Mouse (Mus musculus) hindbrain, embryonic 14.5 days (tissue): ENCODE results near the gene Sgf29. TPM values are rescaled to one million over a fixed set of nuclear protein-coding genes. Genes with fewer than 3 reads are reported as not detected.
A peak's percentile ranks its signal among the peaks of the same experiment; 100 is the strongest.

Source experiments
- ATAC-seq: fragments of 200-750 bp; cut with Nextera tagmentation; 2 replicates; pipeline ENCODE4 v1.8.0; 2017; ENCODE audit warnings: moderate number of reproducible peaks, mild to moderate bottlenecking, moderate TSS enrichment, moderate library complexity; ENCODE audit not compliant: low FRiP score
- DNase-seq: peaks from one replicate; pipeline ENCODE4 v3.0.0-alpha.2; 2015; ENCODE audit warnings: low spot score
- H3K27ac ChIP-seq: fragments of 300-500 bp; sonication (generic); 2 replicates; pipeline ENCODE4 v1.5.1; 2014; ENCODE audit warnings: mild to moderate bottlenecking, moderate library complexity
- H3K27me3 ChIP-seq: fragments of 300-500 bp; sonication (generic); 2 replicates; pipeline ENCODE4 v1.6.1; 2014; ENCODE audit warnings: mild to moderate bottlenecking, low read length, mixed read lengths; ENCODE audit not compliant: control insufficient read depth, insufficient read depth
- H3K36me3 ChIP-seq: fragments of 300-500 bp; sonication (generic); replicated peaks from 2 replicates; pipeline ENCODE4 v1.6.1; 2014; ENCODE audit not compliant: control insufficient read depth, insufficient read depth
- H3K4me1 ChIP-seq: fragments of 300-500 bp; sonication (generic); replicated peaks from 2 replicates; pipeline ENCODE4 v1.6.1; 2014; ENCODE audit warnings: antibody characterized with exemption, low read length, mixed read lengths; ENCODE audit not compliant: control insufficient read depth, insufficient read depth
- H3K4me2 ChIP-seq: fragments of 300-500 bp; sonication (generic); replicated peaks from 2 replicates; pipeline ENCODE4 v1.6.1; 2014; ENCODE audit warnings: mild to moderate bottlenecking, moderate library complexity
- H3K4me3 ChIP-seq: fragments of 300-500 bp; sonication (generic); replicated peaks from 2 replicates; pipeline ENCODE4 v1.5.1; 2014; ENCODE audit warnings: mild to moderate bottlenecking, low read length
- H3K9ac ChIP-seq: fragments of 300-500 bp; sonication (generic); 2 replicates; pipeline ENCODE4 v1.6.1; 2014
- H3K9me3 ChIP-seq: fragments of 300-500 bp; sonication (generic); 2 replicates; pipeline ENCODE4 v1.6.1; 2016; ENCODE audit warnings: low read length; ENCODE audit not compliant: control insufficient read depth
- WGBS: fragments of 180-500 bp; shearing (Covaris S2); extraction: QIAGEN DNeasy Blood & Tissue Kit; methylation state at CpG from one replicate; pipeline ENCODE4 v1.1.7; 2014; 5-methylcytosine and 5-hydroxymethylcytosine counted together
- polyA plus RNA-seq: library from polyadenylated mRNA; unstranded; fragments of >200 nt; fragmentation: Nextera tagmentation; extraction: Ambion mirVana; gene quantifications from 2 replicates; pipeline ENCODE4 v1.2.1, GENCODE M21; 2014

Gene Sgf29
- 58.0 and 61.1 TPM in 2 replicates for polyA plus RNA-seq

GRCm38 (mm10) chr7:126649231-126650051, at the start of gene Sgf29:
Gene Sgf29 (plus strand): TSS chr7:126649309.
- WGBS = 1% methylated on average over 57 of the region's 57 CpGs
- peak; percentile 94 for DNase-seq
- no peaks in the 10 kb centered on the region for H3K27me3 ChIP-seq
- no peaks in the 10 kb centered on the region for H3K36me3 ChIP-seq
- H3K27ac ChIP-seq = peak within 1 kb of the TSS; percentile 84
- peak; percentile 98 for ATAC-seq
- no peaks in the 10 kb centered on the region for H3K9me3 ChIP-seq
- peak within 1 kb of the TSS; percentile 65 for H3K4me2 ChIP-seq
- H3K4me3 ChIP-seq = peak within 1 kb of the TSS; percentile 39
- H3K4me1 ChIP-seq = peaks cover 5% of the 10 kb centered on the region; the same call in 1 of the 2 replicates
- H3K9ac ChIP-seq = peak within 1 kb of the TSS; percentile 51

GRCm38 (mm10) chr7:126601896-126602295, 47.2 kb upstream of the Sgf29 start:
- Histone ChIP-seq H3K36me3 (no peaks in the 10 kb centered on the region), H3K4me1 (no peaks in the 10 kb centered on the region), H3K27me3 (no peaks in the 10 kb centered on the region), H3K9ac (no peak overlapping the region), H3K9me3 (no peaks in the 10 kb centered on the region), H3K4me2 (no peak overlapping the region), H3K4me3 (no peak overlapping the region), H3K27ac (no peak overlapping the region)
- DNase-seq (no peak), ATAC-seq (no peak)
- 58% methylated on average over 5 of the region's 5 CpGs for WGBS

- Histone ChIP-seq H3K36me3 (no peaks in the 10 kb centered on the region), H3K9me3 (no peaks in the 10 kb centered on the region), H3K9ac (no peak overlapping the region), H3K4me3 (no peak overlapping the region), H3K4me1 (no peaks in the 10 kb centered on the region), H3K27me3 (no peaks in the 10 kb centered on the region), H3K27ac (no peak overlapping the region), H3K4me2 (no peak overlapping the region)
- DNase-seq (no peak), ATAC-seq (no peak)
- 88% methylated on average over 3 of the region's 3 CpGs for WGBS
Observed at GRCm38 (mm10) chr7:126602650-126603049, 46.5 kb upstream of the Sgf29 start.

GRCm38 (mm10) chr7:126606611-126607010, 42.5 kb upstream of the Sgf29 start:
- ATAC-seq (no peak), DNase-seq (no peak)
- no peak overlapping the region for H3K9ac ChIP-seq
- H3K27me3 ChIP-seq = no peaks in the 10 kb centered on the region
- H3K27ac ChIP-seq = no peak overlapping the region
- WGBS = 87% methylated on average over 5 of the region's 5 CpGs
- H3K9me3 ChIP-seq = no peaks in the 10 kb centered on the region
- no peaks in the 10 kb centered on the region for H3K4me1 ChIP-seq
- H3K36me3 ChIP-seq = no peaks in the 10 kb centered on the region
- H3K4me2 ChIP-seq = no peak overlapping the region
- H3K4me3 ChIP-seq = no peak overlapping the region

GRCm38 (mm10) chr7:126607064-126607463, 42.0 kb upstream of the Sgf29 start:
- Histone ChIP-seq H3K27me3 (no peaks in the 10 kb centered on the region), H3K27ac (no peak overlapping the region), H3K9ac (no peak overlapping the region), H3K9me3 (no peaks in the 10 kb centered on the region), H3K36me3 (no peaks in the 10 kb centered on the region), H3K4me1 (no peaks in the 10 kb centered on the region), H3K4me2 (no peak overlapping the region), H3K4me3 (no peak overlapping the region)
- DNase-seq = no peak
- ATAC-seq = no peak
- 80% methylated on average over 3 of the region's 3 CpGs for WGBS

- no peaks in the 10 kb centered on the region for H3K9me3 ChIP-seq
- H3K27me3 ChIP-seq = no peaks in the 10 kb centered on the region
- H3K4me1 ChIP-seq = no peaks in the 10 kb centered on the region
- H3K4me3 ChIP-seq = no peak overlapping the region
- DNase-seq (no peak), ATAC-seq (no peak)
- H3K36me3 ChIP-seq = no peaks in the 10 kb centered on the region
- H3K27ac ChIP-seq = no peak overlapping the region
- no peak overlapping the region for H3K9ac ChIP-seq
- 87% methylated on average over 5 of the region's 5 CpGs for WGBS
- H3K4me2 ChIP-seq = no peak overlapping the region
Observed at GRCm38 (mm10) chr7:126607796-126608195, 41.3 kb upstream of the Sgf29 start.

- Histone ChIP-seq H3K4me3 (no peak overlapping the region), H3K36me3 (no peaks in the 10 kb centered on the region), H3K27ac (no peak overlapping the region), H3K4me1 (no peaks in the 10 kb centered on the region), H3K27me3 (no peaks in the 10 kb centered on the region), H3K9ac (no peak overlapping the region), H3K9me3 (no peaks in the 10 kb centered on the region), H3K4me2 (no peak overlapping the region)
- no peak for ATAC-seq
- DNase-seq = no peak
- WGBS = 83% methylated on average over 3 of the region's 3 CpGs
Observed at GRCm38 (mm10) chr7:126612736-126613135, 36.4 kb upstream of the Sgf29 start.

- no peak for DNase-seq
- 75% methylated on average over 3 of the region's 3 CpGs for WGBS
Observed at GRCm38 (mm10) chr7:126616707-126617106, 32.4 kb upstream of the Sgf29 start.

GRCm38 (mm10) chr7:126619559-126620275, 29.4 kb upstream of the Sgf29 start:
- no peak overlapping the region for H3K9ac ChIP-seq
- H3K4me2 ChIP-seq = no peak overlapping the region
- WGBS = 85% methylated on average over 10 of the region's 10 CpGs
- H3K4me1 ChIP-seq = no peaks in the 10 kb centered on the region
- no peaks in the 10 kb centered on the region for H3K9me3 ChIP-seq
- DNase-seq (no peak), ATAC-seq (no peak)
- H3K36me3 ChIP-seq = no peaks in the 10 kb centered on the region
- no peak overlapping the region for H3K27ac ChIP-seq
- H3K27me3 ChIP-seq = no peaks in the 10 kb centered on the region
- H3K4me3 ChIP-seq = no peak overlapping the region

More at GRCm38 (mm10) chr7:126616707-126617106, 32.4 kb upstream of the Sgf29 start:
- no peak overlapping the region for H3K9ac ChIP-seq
- H3K9me3 ChIP-seq = no peaks in the 10 kb centered on the region
- H3K4me1 ChIP-seq = no peaks in the 10 kb centered on the region
- no peaks in the 10 kb centered on the region for H3K27me3 ChIP-seq
- no peak overlapping the region for H3K4me2 ChIP-seq
- ATAC-seq = no peak
- no peak overlapping the region for H3K27ac ChIP-seq
- H3K36me3 ChIP-seq = no peaks in the 10 kb centered on the region
- H3K4me3 ChIP-seq = no peak overlapping the region
